Mouse (Mus musculus): Measurements from ENCODE around the gene Zfp644.

Gene Zfp644

DNA sequence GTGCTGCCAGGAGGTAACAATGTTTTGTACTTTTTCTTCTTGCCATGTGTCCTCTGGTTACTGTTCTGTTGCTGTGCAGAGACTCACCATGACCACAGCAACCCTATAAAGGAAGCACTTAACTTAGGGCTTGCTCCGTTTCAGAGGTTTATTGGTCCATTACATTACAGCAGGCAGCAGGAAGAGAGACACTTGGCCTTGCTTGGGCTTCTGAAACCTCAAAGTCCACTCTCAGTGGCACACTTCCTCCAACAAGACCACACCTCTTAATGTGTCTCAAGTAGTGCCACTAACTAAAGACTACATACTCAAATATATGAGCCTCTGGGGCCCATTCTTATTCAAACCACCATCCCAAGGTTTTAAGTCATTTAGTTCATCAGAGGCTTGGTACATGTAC is 36.2 kb downstream of the Zfp644 start:
- DNase-seq: no peak

DNA sequence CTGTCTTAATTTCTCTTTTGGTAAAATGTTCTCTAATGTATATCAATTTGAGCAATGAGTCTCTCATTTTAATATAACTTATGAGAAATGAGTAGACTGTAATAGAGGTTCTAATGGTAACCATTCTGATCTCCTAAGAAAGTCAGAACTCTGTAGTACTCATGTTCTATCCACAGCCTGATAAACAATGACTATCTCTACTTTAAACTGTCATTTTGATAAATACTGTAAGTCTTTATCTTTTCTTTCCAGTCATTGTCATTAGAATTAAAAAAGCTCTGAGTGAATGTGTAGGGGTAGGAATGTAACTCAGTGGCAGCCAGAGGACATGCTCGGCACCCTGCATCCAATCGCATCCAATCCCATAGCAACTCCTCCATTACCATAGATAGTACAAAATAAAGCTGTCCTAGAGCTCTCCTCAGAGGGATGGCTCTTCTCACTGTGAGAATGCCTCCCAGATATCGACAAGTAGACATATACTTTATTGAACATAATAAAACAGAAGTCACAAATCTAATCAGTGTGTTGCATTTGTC is 44.2 kb downstream of the Zfp644 start:
- DNase-seq: no peak

DNA sequence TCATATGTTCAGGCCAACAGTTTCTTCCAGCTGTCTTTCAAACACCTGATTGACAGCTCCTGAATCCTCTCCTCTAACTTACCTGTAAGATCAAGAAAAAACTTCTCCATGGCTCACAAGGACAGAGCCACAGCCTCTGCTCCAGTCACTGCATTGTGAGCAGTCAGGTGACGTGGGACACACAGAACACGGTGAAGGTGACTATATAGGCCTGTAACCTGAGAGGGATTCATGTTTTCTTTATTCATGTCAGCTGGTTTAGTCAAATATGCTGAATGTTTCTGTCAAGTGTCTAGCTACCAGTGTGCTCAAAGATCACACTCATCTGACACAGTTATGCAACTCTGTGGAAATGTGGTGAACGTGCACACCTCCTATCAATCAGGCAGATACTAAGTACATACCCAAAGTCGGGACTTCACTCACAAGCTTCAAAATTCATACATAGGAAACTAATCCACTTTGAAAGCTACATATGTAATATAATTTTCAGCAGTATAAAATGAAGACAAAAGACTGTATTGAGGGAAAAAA is 44.8 kb downstream of the Zfp644 start:
- DNase-seq: no peak

DNA sequence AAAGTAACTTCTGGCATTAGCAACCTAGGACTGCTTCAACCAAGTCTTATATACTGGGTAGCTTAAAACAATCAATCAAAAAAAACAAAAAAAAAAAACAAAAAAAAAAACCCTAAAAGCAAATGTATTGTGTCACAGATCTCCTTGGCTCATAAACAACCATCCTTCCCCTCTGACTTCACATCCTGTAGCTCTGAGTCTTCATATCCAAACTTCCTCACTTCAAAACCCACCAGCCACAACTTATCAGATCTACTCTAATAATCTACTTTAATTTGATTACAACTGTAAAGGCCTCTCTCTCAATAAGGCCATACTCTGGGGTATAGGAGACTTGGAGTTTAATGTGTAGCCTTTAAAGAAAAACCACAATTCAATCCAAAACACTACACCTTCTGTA is 47.1 kb downstream of the Zfp644 start:
- no peak for DNase-seq

GRCm38 (mm10) chr5:106649441-106649840 is 47.6 kb downstream of the Zfp644 start:
- no peak for DNase-seq

- DNase-seq: no peak
Observed at GRCm38 (mm10) chr5:106643434-106643833, 53.7 kb downstream of the Zfp644 start.

DNA sequence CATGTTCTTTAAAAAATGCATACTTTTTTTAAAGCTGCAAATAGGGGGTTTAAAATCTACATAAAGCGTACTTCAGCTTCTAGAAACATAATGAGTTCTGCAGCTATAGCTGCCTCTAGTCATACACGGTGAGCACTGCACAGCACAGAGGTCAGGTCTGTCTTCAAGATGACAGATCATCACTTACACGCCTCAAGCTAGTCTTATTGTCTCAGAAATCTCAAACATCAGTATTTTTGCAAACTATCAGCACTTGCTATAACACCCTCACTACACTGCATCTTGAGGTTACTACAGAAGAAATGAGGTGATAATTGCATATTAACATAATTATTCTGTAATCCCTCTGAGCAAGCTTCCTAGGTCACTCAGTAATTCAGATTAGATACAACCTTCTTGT is 55.2 kb downstream of the Zfp644 start:
- no peak for DNase-seq

DNA sequence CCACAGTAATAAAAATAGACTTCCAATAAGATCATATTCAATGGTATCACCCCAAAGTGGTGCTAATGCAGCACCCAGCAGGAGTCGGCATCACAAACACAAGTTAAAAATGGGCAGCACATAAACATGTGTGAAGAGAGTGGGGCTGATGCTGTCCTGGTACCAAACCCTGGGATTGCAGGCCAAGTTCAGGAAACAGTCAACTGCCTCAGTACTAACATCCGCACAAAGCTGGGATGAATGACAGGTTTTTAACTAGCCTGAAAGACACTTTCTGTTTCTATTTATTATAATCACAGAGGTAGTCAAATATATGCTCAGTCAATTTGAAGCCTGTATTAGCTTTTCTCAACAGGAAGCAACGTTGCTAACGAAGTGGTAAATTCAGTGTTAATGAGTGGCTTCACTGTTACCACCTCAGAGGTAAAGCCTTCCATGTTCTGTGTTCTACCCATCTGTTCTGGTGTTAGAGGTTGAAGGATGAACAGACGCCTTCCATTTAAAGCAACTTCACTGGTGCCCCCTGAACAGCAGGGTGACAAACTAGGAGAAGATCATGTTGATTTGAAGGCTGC is 56.8 kb downstream of the Zfp644 start:
- DNase-seq: no peak

GRCm38 (mm10) chr5:106639627-106640026 is 57.5 kb downstream of the Zfp644 start:
- DNase-seq: no peak

DNA sequence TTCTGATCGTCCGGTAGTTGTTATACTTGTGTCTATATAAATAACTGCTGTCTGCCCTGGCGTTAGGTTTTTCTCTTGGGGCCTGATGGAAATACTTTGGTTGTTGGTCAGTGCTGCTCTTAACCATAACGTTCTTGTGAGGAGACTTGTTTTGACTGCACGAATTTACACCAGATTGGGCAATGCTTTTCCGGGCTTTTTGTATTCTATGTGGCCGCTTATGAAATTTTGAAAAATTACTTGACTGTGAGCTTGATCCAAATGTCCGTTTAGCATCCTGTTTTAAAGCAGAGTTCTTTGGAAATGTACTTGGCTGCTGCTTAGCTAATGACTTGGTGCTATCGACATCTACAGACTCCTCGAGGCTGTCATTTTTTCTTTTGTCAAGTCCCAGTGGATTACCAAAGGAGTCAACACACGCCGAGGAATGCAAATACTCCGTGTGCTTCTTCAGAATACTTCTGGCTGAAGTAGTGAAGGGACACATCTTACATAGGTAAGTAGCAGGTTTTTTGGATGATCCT is 60.6 kb downstream of the Zfp644 start:
- no peak for DNase-seq

GRCm38 (mm10) chr5:106628369-106629149 is 68.5 kb downstream of the Zfp644 start:
- no peak for DNase-seq

GRCm38 (mm10) chr5:106623337-106623736 is 73.8 kb downstream of the Zfp644 start:
- no peak for DNase-seq

DNA sequence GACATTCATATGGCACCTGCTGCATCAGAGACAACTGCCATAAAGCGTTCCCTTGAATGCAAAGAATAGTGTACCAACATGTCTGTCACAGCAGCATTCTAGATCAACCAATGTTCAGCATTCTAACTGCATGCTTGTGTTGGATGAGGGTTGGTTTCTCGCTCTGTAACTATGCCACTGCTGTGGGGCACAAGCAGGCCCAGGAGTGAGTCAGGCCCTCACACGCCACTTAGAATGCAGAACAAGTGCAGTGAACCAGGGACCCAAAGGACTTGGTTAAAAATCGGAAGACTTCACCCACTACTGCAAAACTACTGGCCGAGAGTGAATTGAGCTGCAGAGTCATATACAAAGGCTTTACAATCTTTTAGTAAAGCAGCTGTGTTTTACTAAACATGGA is 74.9 kb downstream of the Zfp644 start:
- no peak for DNase-seq

DNA sequence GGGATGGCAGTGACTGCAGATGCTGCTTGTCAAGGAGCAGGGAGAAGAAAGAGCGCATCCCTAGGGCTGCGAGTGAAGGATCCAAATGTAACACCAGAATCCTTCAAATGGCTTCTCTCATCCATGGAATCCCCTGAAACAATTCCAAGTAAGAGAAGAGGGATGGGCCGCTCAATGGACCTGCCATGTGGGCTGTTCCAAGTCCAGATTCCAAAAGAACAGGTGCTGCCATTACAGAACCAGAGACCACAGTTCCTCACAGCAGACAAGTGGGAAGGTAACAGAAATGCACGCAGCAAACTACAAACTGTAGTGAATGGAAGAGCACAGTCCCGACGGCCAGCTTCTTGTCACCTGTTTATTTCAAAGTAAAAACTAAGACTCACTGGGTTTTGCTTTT is 76.6 kb downstream of the Zfp644 start:
- no peak for DNase-seq

- no peak for DNase-seq
Observed at GRCm38 (mm10) chr5:106615006-106615405, 82.1 kb downstream of the Zfp644 start.

- DNase-seq: no peak
Observed at GRCm38 (mm10) chr5:106614570-106614969, 82.5 kb downstream of the Zfp644 start.

GRCm38 (mm10) chr5:106612151-106612550 is 84.9 kb downstream of the Zfp644 start:
- DNase-seq: no peak

- no peak for DNase-seq
Observed at GRCm38 (mm10) chr5:106608798-106609197, 88.3 kb downstream of the Zfp644 start, which contains the start of gene Gm17304. Gm17304 (plus strand) TSS chr5:106609098.

DNA sequence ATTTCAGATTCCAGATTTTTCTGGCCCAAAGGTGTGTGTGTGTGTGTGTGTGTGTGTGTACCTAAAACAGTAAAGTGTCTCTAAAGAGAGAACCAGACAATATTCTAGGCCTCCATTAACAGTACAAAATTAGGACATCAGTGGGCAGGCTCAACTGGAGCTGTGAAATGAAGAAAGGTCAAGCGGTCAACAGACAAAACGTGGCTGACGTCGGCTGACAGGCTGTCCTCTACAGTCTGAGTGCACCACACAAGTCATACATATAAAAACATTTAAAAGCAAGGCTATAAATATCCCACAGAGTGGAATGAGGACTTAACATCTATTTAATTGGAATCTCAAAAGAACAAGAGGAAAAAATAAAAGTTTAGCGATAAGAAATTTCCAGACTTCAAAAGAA is 90.0 kb downstream of the Zfp644 start:
- no peak for DNase-seq

GRCm38 (mm10) chr5:106605096-106605495 is 92.0 kb downstream of the Zfp644 start:
- no peak for DNase-seq

- no peak for DNase-seq
Observed at GRCm38 (mm10) chr5:106604381-106604780, 92.7 kb downstream of the Zfp644 start.

GRCm38 (mm10) chr5:106599482-106599881 is 97.6 kb downstream of the Zfp644 start:
- no peak for DNase-seq

GRCm38 (mm10) chr5:106597472-106597871 is 99.6 kb downstream of the Zfp644 start:
- no peak for DNase-seq

DNA sequence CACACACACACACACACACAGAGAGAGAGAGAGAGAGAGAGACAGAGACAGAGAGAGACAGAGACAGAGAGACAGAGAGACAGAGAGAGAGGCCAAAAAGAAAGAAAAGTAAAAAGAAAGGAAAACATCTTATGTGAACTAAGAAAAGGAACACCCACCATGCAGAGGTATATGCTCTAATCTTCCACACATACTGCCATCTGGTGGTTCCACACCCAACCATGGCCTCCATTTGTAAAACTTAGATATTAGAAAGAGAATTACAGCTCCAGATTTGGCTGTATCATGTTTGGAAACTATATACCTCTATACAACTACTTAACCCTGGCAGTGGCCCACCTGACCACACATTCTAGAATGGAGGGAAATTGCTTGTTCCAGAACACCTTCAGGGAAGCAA is 102.7 kb downstream of the Zfp644 start:
- DNase-seq: no peak

All from thymus, adult 18-20 months (tissue).